Mouse (Mus musculus) cerebellum, adult 11 months (tissue): Measurements from ENCODE around the gene Fars2.
A peak's percentile ranks its signal among the peaks of the same experiment; 100 is the strongest.

Source experiments
- DNase-seq: peaks from one replicate; pipeline ENCODE4 v3.0.0; 2022

Fars2 gene

GRCm38 (mm10) chr13:36117143-36118014, at the start of gene Fars2, which contains the start of gene Lyrm4:
Gene Fars2 (plus strand): TSS chr13:36117412.
Gene Lyrm4 (minus strand): TSS chr13:36117526.
- DNase-seq: peak; percentile 96

- DNase-seq: no peak
These were observed 42.7 kb upstream of the Fars2 start for GRCm38 (mm10) chr13:36074484-36074883.

GRCm38 (mm10) chr13:36081591-36081990, 35.6 kb upstream of the Fars2 start:
- DNase-seq: no peak

DNA sequence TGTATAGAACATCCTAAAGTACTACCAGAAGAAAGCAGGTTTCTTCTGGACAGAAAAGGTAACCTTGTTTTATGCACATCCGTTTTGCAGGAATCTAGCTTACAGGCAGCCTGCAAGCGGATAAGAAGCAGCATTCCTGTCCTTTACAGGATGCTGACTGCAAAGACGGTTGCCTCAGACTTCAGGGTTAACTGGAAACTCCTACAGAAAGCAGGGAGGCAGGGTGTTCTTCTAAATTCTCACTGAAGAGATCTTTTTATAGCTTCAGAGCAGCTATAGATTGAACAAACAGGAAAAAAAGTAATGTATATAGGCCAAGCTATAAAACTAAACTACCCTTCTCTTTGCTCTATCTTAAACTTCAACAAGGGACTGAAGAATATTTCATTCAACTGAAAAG, 32.5 kb upstream of the Fars2 start:
- no peak for DNase-seq

DNA sequence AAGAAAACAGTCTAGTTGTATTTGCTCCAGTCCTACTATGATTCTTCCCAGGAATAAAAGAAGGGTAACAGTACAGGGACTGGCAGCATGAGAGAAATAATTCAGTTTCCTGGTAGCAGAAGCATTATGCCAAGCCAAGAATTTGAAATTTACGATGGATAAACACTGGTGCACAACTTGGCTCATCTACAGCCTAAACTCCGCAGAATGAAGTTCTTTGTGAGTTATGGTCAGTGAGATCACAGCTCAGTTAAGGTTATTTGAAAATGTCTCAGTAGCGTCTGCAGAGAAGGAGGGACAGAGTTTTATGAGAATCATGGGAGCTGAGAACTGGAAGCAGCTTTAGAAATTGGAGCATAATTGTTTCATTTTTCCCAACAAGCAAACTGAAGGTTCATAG, 31.2 kb upstream of the Fars2 start:
- DNase-seq: no peak

DNA sequence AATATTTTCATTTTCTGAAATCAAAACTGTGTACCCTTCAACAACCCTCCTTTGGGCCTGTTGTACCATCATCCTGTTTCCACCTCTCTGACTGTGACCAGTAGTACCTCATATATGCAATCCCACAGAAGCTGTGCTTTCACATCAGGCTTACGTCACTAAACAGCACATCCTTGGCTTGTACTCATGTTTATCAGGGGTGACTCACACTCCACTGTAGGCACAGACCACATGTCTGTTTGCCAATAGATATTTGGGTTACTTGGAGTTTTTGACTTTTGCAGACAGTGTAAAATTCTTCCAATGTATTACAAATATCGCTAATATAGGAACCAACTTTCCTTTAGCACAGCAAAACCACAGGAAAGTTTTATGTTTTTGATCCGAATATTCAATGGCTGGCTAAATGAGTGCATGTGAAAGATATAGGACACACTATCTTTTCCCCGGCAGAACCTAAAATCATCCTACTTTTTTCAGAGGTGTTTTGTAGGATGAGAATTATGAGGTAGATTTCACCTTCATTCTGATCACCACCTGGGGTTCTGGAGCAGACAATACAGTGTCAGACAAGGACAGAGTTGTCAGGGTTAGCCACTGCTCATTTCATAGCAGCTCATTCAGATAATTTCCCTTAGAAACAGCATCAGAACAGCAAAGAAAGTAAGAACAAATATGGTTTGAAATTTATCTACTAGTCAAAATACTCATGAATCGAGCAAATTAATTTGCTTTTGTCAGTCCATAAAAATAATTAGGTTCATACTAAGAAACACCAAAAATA, 30.4 kb upstream of the Fars2 start:
- no peak for DNase-seq

DNA sequence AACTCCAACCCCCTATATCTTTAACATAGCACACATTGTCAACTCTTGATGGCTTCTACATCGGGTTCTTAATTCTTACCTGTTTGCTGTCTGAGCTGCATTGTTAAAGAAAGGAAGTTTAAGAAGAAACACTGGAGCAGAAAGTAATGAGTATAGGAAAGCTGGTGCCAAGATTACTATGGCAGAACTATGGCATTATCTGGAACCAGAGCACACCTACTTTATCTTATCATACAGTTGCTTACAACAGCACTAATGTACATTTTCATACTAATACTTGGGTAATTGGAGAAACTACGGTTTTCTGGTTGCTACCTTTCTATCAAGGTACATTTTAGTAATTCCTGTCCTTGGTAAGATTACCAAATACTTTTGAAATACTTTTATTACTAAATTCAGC, 29.8 kb upstream of the Fars2 start:
- DNase-seq: no peak

GRCm38 (mm10) chr13:36088168-36088567, 29.0 kb upstream of the Fars2 start:
- no peak for DNase-seq

DNA sequence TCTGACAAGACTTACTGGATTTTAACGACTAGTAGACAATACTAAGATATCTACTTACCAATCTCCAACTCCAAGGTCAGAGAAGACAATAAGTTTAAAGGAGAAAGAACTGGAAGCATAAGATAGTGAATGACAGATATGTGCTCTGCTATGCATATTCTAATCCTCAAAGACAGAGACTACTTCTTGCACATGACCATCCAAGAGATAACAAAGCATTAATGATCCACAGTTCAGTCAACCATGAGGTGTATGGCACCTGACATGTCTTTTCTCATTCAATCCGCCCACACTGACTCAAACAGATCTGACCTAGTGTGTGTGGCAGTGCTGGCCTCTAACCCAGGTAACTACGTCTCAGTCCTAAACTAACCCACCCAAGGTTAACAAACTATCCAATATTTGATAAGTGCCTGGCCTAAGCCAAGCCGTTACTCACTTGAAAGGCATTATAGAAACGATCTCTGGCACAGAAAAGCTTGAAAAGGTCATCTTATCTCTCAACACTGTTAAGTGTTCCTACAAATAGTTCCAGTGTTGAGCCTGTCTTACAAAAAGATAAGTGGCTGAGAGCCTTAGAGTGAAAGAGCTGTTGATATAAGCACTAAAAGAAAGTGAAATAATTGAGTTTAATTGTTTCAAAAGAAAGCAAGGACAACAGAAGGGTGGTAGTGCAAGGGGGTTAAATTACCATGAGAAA, 20.4 kb upstream of the Fars2 start:
- no peak for DNase-seq

DNA sequence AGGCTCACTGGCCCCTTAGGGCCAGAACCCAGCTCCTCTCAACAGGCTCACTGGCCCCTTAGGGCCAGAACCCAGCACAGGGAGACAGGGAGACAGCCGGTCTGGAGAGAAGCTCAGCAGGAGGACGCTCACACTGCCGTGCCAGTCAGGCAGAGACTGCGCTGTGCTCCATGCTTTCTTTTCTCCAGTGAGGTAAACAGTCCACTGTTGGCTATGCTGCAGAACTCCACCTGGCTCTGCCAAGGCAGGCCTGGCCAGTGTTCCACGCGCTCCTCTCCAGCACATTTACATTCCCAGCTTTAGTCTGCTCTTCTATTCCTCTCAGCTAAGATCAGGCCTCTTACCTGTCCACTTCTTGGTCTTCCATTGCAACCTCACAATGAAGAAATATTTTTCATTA, 11.6 kb upstream of the Fars2 start:
- DNase-seq: peak; percentile 49

- DNase-seq: no peak
These were observed 8.7 kb upstream of the Fars2 start for GRCm38 (mm10) chr13:36108528-36108927.

DNA sequence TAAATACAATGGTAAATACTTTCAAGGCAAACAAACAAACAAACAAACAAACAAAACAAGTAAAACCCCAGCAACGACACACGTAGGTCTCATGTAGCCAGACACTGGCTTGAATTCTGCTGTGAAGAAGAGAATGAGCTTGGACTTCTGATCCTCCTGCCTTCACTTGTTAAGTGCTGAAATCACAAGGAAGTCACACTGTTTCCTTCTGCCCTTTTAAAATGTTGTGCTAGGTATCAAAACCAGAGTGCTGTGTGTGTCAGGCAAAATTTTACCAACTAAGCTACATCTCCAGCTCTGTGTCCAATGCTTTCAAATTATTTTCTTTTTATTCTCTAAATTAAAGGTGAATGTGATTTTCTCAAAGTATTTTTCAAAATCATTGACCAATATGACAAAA, 5.9 kb upstream of the Fars2 start:
- no peak for DNase-seq

DNA sequence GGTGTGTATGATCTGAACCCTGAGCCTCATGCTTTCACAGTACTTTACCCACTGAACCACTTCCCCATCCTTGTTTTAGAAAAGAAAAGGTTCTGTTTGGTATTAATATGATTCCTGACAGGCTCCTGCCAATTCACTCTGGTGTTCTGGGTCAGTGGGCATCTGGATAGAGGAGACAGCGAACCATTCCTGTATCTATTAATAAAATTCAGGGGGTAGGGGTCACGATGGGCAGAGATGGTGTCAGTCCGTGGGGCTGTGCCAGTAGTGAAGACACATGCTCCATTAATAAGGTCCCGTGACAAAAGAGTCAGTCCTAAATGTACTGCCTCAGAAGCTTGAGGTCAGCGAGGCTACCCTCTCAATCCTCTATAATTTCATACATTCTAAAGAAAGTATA, 4.0 kb upstream of the Fars2 start:
- no peak for DNase-seq

GRCm38 (mm10) chr13:36116520-36117142, 581 bp upstream of the Fars2 start:
- DNase-seq: peak; percentile 56

- no peak for DNase-seq
These were observed 2.5 kb downstream of the Fars2 start for GRCm38 (mm10) chr13:36119684-36120083.

- no peak for DNase-seq
These were observed 3.4 kb downstream of the Fars2 start for GRCm38 (mm10) chr13:36120606-36121005.

- no peak for DNase-seq
These were observed 12.3 kb downstream of the Fars2 start for GRCm38 (mm10) chr13:36129360-36130054.

DNA sequence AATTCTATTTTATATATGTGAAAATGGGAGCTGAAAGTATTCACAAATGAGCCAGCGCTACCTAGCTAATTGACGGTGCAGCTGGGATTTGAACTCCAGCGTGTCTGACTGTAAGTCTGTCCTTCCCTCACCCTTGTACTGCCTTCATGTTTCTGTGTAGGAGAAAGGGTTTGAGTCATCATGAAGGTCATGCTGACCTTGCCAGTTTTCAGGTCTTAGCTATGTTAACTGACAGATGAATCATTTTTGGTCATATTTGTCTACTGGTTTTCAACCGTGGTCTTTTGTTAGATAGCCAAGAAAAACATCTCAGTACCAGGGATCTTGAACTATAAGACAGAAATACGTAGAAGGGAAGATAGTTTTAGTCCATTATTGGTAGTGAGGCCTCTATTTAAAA, 14.2 kb downstream of the Fars2 start:
- DNase-seq: no peak

DNA sequence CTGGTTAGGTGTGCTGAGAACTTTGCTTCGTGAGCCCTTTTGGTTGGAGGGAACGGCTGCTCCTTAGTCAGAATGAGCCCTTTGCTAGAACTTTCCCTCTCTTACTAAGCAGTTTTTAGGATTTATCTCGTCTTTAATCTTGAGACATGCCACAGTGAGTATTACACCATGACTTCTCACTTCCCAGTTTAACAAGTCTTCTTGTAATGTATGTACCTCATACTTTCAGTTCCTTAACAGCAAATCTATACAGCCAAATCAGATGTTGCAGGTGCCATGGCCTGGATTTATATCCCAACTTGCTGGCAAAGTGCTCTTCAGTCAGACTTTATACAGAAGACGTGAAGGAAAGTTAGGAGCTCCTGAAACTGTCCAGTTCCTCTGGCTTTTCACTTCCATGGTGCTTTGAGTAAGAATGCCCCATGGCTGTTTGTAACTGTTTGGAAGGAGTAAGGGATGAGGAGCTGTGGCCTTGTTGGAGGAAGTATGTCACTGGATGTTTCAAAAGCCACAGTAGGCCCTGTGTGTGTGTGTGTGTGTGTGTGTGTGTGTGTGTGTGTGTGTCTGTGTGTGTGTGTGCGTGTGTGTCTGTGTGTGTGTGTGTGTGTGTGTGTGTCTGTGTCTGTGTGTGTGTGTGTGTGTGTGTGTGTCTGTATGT, 14.9 kb downstream of the Fars2 start:
- no peak for DNase-seq

- no peak for DNase-seq
These were observed 22.5 kb downstream of the Fars2 start for GRCm38 (mm10) chr13:36139703-36140102.

DNA sequence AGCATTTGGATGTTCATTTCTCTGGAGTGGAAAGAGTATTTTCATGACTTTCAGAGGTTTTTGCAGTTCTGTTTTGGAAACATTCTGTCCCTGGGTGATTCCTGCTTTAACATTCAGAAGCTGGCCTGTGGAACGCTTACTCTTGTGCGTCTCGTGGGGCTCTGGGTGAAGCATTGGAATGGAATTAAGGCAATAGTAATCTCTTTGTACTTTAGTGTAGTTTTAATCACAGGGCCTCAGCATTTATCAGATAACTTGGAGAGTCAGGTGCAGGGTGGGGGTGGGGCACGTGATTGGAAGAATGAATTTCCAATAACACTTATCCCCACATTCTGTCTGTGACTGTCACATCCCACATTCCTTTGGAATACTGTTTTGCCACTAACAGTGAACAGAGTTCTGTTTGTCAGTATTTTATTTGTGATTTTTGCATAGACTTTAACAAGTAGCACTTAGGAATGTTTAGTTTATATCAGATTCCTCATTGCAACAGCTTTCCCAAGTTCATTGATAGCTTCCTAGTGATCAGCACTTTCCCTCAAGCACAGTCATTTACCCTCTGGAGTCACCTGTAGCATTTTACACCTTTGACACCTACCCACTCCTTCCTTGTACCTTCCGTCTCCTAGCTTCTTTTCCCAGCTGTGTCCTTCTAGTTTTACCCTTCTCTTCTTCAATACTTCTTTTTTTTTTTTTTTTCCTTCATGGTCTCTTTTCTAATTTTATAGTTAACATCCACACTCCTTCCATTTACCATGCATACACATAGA, 23.2 kb downstream of the Fars2 start:
- DNase-seq: no peak
